Mouse (Mus musculus): Measurements from ENCODE around the gene Tnf.

- TF ChIP-seq CTCF (IDR thresholded peaks at IDR 0.05; ENCODE audit: insufficient read depth, low read depth, low read length) (no peak), POLR2A (IDR thresholded peaks at IDR 0.05; ENCODE audit: insufficient read depth, low read depth, low read length) (no peak)
Measured at GRCm38 (mm10) chr17:35174201-35174977, 27.4 kb downstream of the Tnf start.

All from olfactory bulb, adult 2 months (tissue).